14 mouse cellular contexts compared by ENCODE assay signal in the genomic region with DNA sequence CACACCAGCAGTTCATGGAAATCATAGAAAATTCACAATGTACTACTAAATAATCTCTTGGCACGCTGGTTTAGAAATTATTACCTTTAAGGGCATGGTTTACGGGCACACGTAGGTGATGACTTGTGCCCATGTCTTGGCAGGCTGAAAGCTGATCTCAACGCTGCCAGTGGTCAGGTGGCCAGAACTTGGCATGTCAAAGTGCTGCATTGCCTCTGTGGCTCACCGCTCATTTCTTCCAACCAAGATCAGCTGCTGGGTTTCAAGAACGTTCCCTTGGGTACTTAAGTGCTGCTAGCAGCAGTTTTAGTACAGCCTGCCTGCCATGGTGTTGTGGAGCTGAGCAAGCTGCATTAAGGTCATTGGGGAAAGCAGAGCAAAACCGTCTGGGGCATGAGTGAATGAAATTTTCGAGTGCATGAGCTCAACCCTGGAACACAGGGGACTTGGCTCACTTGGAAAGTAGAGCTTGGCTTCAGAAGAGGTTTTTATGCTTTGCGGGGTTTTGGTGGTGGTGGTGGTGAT.
DNase-seq lines count a peak whose midpoint lies in the region.
"Had no signal": no experiment of that assay in that cellular context is flagged by ENCODE, and none has a peak within 500 bp of the region (broad histone marks: within the 10 kb centered on the region; RNA-seq: fewer than 3 reads in every experiment).

No protein-coding gene starts in this region.

- DNase-seq in gastrocnemius, postnatal 14 days, result peak; percentile 18
- DNase-seq in gastrocnemius, postnatal 4 days (ENCODE audit: low spot score in 2 of 2), result no peak
- peak; percentile 7 for DNase-seq in kidney, postnatal 10 days
- DNase-seq in kidney, adult 8-10 months, result no peak
- peak; percentile 50 for DNase-seq in cerebellum, adult 9-10 months
- DNase-seq in testis, postnatal 10 days (ENCODE audit: low spot score), result no peak
- DNase-seq in spleen, postnatal 36 days (ENCODE audit: low spot score in 2 of 2), result no peak
- DNase-seq: kidney, adult 9 months; layer of hippocampus, adult 9-11 months; left cerebral cortex, postnatal 4 days; liver, postnatal 0 days; lung, postnatal 14 days; right cerebral cortex, adult 18-20 months; thymus, postnatal 36 days had no signal

- intact Hi-C loops in gastrocnemius, postnatal 14 days (cut with DNase I; ENCODE audit: low total_unique reads), result no loop called here

Comparison
In these comparisons a context has a peak if more than half of its experiments do, and no peak if none do; other contexts are left out.
1. DNase-seq: peak in gastrocnemius, postnatal 14 days (single experiment), kidney, postnatal 10 days (single experiment) and cerebellum, adult 9-10 months (single experiment); none in gastrocnemius, postnatal 4 days (0 of 2), kidney, adult 8-10 months (0 of 2), testis, postnatal 10 days (single experiment) and spleen, postnatal 36 days (0 of 2).